Mouse (Mus musculus): ENCODE results near the gene Zfp868. TPM values are rescaled to one million over a fixed set of nuclear protein-coding genes. Genes with fewer than 3 reads are reported as not detected.

The Zfp868 gene
- 19.2 and 19.7 TPM in 2 replicates for polyA plus RNA-seq (2012; rRNA removed)

GRCm38 (mm10) chr8:69625095-69625789 lies at the start of gene Zfp868:
Gene Zfp868, minus strand, starts transcription at chr8:69625548.

GRCm38 (mm10) chr8:69654358-69654981 lies 29.1 kb upstream of the Zfp868 start, which contains the start of gene Zfp964:
Gene Zfp964, plus strand, starts transcription at chr8:69654479.

Other genes with a start within 250 kb of the Zfp868 start
- 0.18 TPM in 1 of 2 replicates, not detected in the other for gene Gm9495, start 172.0 kb downstream of the Zfp868 start, polyA plus RNA-seq (2012; rRNA removed)
- 0.08 and 0.09 TPM in 2 replicates for gene Gm7697, start 102.6 kb downstream of the Zfp868 start, polyA plus RNA-seq (2012; rRNA removed)
- gene Zfp964, start 28.9 kb upstream of the Zfp868 start, polyA plus RNA-seq (2012; rRNA removed): 2.4 and 2.8 TPM in 2 replicates
- 16.3 and 17.7 TPM in 2 replicates for gene Zfp869, start 85.2 kb upstream of the Zfp868 start, polyA plus RNA-seq (2012; rRNA removed)
- gene Zfp963, start 124.4 kb upstream of the Zfp868 start, polyA plus RNA-seq (2012; rRNA removed): 7.2 and 8.6 TPM in 2 replicates
- gene Gm20422, start 149.3 kb upstream of the Zfp868 start, polyA plus RNA-seq (2012; rRNA removed): 0.95 and 1.2 TPM in 2 replicates
- gene Atp13a1, start 165.6 kb upstream of the Zfp868 start, polyA plus RNA-seq (2012; rRNA removed): 75.2 and 80.1 TPM in 2 replicates
- gene Zfp866, start 165.6 kb upstream of the Zfp868 start, polyA plus RNA-seq (2012; rRNA removed): 32.2 and 32.9 TPM in 2 replicates
- gene Gmip, start 183.1 kb upstream of the Zfp868 start, polyA plus RNA-seq (2012; rRNA removed): 85.4 and 95.9 TPM in 2 replicates
- 5.8 and 6.4 TPM in 2 replicates for gene Lpar2, start 196.9 kb upstream of the Zfp868 start, polyA plus RNA-seq (2012; rRNA removed)
- 29.2 and 35.4 TPM in 2 replicates for gene Pbx4, start 206.9 kb upstream of the Zfp868 start, polyA plus RNA-seq (2012; rRNA removed)